Mouse (Mus musculus): ENCODE results near the gene Kcnk15. TPM values are rescaled to one million over a fixed set of nuclear protein-coding genes. Genes with fewer than 3 reads are reported as not detected.

Kcnk15 gene
- polyA plus RNA-seq, 1 experiment from 2014 or later, result not detected

DNA sequence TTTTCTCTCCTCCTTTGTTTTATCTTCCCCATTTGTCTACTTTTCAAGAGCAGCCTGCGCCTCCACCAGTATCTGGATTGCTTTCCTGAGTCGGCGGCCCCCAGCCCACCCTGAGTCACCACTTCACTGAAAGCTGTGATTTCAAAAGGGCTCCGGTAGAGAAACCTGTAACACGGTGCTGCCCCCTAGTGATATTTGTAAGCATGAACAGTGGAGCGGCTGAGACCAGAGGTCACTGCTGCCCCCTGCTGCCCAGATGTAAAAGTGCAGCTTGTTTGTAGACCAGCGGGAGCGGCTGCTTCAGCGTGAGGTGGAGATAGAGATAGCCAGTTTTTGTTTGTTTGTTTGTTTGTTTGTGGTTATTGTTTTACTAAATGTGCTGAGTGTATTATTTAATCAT is 15.4 kb upstream of the Kcnk15 start:
- Histone ChIP-seq H3K4me1 (replicated peaks) (no peaks in the 10 kb centered on the region), H3K4me3 (replicated peaks) (no peak overlapping the region), H3K9me3 (replicated peaks) (no peaks in the 10 kb centered on the region), H3K27me3 (no peaks in the 10 kb centered on the region), H3K27ac (no peak overlapping the region), H3K9ac (no peak overlapping the region), H3K4me2 (no peak overlapping the region), H3K36me3 (no peaks in the 10 kb centered on the region)
- 21% methylated on average over 9 of the region's 9 CpGs for WGBS (ENCODE audit: insufficient replicate concordance)
- DNase-seq, result peak; percentile 38
- ATAC-seq (ENCODE audit: low read depth), result no peak

DNA sequence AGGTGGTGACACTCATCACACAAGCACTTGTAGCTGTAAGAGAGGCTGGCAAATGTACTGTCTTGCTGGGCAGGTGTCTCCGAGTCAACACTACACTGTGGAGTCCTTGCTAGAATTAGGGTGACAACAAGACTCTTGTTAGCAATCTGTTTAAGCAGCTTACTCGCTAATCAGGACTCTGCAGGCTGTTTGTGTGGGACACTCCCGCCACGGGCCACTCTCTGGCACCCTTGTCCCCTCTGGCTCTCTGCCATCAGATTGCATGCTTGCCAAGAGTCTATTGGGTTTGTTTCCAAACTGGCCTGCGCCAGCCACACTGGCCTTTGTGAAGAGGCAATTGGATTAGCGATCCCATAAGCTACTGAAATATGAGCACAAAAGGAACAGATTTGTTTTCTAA is 13.9 kb upstream of the Kcnk15 start:
- WGBS (ENCODE audit: insufficient replicate concordance), result 48% methylated on average over 6 of the region's 6 CpGs
- no peak for ATAC-seq (ENCODE audit: low read depth)
- no peak for DNase-seq

DNA sequence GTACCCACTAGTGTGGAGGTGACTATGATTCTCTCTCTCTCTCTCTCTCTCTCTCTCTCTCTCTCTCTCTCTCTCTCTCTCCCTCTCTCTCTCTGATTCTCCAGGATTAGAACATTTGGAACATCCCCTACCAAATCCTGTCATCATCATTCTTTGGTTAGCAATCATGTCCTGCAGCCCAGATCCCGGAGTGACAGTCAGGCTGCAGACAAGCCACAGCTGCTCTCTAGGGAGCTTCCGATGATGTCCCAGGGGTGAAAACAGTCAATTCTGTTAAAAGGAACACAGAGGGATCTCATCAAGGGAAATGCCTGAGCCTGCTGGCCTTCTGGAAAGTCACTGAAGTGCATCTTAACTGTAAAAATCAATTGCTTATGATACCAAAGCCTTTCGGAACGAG is 11.4 kb upstream of the Kcnk15 start:
- DNase-seq, result no peak

More for the DNA sequence above, 13.9 kb upstream of the Kcnk15 start:
- Histone ChIP-seq H3K9me3 (replicated peaks) (no peaks in the 10 kb centered on the region), H3K4me1 (replicated peaks) (no peaks in the 10 kb centered on the region), H3K27ac (no peak overlapping the region), H3K27me3 (no peaks in the 10 kb centered on the region), H3K36me3 (no peaks in the 10 kb centered on the region), H3K4me2 (no peak overlapping the region), H3K4me3 (replicated peaks) (no peak overlapping the region), H3K9ac (no peak overlapping the region)

DNA sequence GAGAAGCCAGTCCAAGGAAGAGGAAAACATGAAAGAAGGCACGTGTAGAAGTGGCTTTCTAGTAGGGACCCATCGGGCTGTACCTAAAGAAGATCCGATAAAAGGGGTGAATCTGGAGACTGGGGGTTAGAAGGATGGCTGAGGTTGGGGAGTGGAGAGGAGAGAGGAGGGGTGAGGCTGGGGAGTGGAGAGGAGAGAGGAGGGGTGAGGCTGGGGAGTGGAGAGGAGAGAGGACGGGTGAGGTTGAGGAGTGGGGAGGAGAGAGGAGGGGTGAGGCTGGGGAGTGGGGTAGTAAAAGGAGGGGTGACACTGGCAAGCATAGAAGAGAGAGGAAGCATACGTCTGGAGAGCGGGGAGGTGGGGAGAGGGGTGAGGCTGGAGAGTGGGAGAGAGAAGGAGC is 3.8 kb downstream of the Kcnk15 start:
- 51% methylated on average over 6 of the region's 6 CpGs for WGBS (ENCODE audit: insufficient replicate concordance)

More for the DNA sequence above, 11.4 kb upstream of the Kcnk15 start:
- 68% methylated on average over 4 of the region's 4 CpGs for WGBS (ENCODE audit: insufficient replicate concordance)
- Histone ChIP-seq H3K27ac (no peak overlapping the region), H3K4me2 (no peak overlapping the region), H3K9ac (no peak overlapping the region), H3K36me3 (no peaks in the 10 kb centered on the region), H3K4me3 (replicated peaks) (no peak overlapping the region), H3K9me3 (replicated peaks) (no peaks in the 10 kb centered on the region), H3K27me3 (no peaks in the 10 kb centered on the region), H3K4me1 (replicated peaks) (no peaks in the 10 kb centered on the region)
- no peak for ATAC-seq (ENCODE audit: low read depth)

DNA sequence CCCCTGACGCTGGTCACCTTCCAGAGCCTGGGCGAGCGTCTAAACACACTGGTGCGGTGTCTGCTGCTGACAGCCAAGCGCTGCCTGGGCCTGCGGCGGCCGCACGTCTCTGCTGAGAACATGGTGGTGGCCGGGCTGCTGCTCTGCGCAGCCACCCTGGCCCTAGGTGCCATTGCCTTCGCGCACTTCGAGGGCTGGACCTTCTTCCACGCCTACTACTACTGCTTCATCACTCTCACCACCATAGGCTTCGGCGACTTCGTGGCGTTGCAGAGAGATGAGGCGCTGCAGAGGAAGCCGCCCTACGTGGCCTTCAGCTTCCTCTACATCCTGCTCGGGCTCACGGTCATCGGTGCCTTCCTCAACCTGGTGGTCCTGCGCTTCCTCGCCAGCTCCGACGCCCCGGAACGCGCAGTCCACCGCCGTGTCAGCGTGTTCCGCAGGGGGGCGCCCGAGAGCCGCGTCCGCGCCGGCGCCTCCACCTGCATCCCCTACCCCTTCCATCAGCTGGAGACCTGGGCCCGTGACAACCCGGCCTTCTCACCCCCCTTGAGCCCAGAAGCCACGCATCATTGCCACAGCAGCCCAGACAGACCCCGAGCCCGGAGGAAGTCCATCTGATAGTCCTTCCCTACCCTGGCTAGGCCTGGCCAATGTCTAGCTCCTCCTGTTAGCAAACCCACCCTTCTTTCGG is 5.0 kb downstream of the Kcnk15 start:
- no peak for DNase-seq
- Histone ChIP-seq H3K4me2 (no peak overlapping the region), H3K27me3 (peaks cover 57% of the 10 kb centered on the region), H3K9ac (no peak overlapping the region), H3K4me1 (replicated peaks) (no peaks in the 10 kb centered on the region), H3K4me3 (replicated peaks) (no peak overlapping the region), H3K36me3 (no peaks in the 10 kb centered on the region), H3K9me3 (replicated peaks) (no peaks in the 10 kb centered on the region), H3K27ac (no peak overlapping the region)
- 13% methylated on average over 50 of the region's 50 CpGs for WGBS (ENCODE audit: insufficient replicate concordance)
- ATAC-seq (ENCODE audit: low read depth), result no peak

More for the DNA sequence above, 3.8 kb downstream of the Kcnk15 start:
- Histone ChIP-seq H3K4me1 (replicated peaks) (no peaks in the 10 kb centered on the region), H3K27ac (no peak overlapping the region), H3K27me3 (peaks cover 66% of the 10 kb centered on the region), H3K36me3 (no peaks in the 10 kb centered on the region), H3K4me2 (no peak overlapping the region), H3K4me3 (replicated peaks) (no peak overlapping the region), H3K9ac (no peak overlapping the region), H3K9me3 (replicated peaks) (no peaks in the 10 kb centered on the region)
- ATAC-seq (ENCODE audit: low read depth) (0 out of 2 replicates have a peak, but pooled peaks have one; percentile 47), DNase-seq (no peak)

DNA sequence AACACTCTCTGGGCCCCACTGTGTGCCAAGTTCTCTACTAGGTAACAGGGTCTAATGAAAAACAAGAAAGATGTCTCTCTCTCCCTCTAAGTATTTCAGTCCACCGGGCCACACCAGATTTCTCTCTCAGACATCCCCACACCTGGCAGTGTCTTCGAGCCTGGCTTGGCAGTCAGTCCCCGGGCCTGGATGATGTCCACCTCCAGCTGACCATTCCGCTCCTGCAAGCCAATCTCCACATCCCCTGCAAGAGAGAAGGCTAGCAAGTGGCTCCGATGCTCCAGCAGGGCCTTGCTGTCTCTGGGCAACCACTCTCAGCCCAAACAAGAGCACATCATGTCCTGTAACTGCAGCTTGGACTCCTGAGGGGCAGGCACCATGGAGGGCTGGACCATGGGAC is 11.9 kb downstream of the Kcnk15 start:
- no peaks in the 10 kb centered on the region for H3K36me3 ChIP-seq
- H3K9ac ChIP-seq, result no peak overlapping the region
- 0 out of 2 replicates have a peak, but pooled peaks cover 5% of the 10 kb centered on the region for H3K27me3 ChIP-seq
- no peaks in the 10 kb centered on the region for H3K4me1 ChIP-seq (replicated peaks)
- H3K9me3 ChIP-seq (replicated peaks), result no peaks in the 10 kb centered on the region
- H3K27ac ChIP-seq, result no peak overlapping the region
- ATAC-seq (ENCODE audit: low read depth) (no peak), DNase-seq (no peak)
- 64% methylated on average over 5 of the region's 5 CpGs for WGBS (ENCODE audit: insufficient replicate concordance)
- no peak overlapping the region for H3K4me2 ChIP-seq
- H3K4me3 ChIP-seq (replicated peaks), result no peak overlapping the region

DNA sequence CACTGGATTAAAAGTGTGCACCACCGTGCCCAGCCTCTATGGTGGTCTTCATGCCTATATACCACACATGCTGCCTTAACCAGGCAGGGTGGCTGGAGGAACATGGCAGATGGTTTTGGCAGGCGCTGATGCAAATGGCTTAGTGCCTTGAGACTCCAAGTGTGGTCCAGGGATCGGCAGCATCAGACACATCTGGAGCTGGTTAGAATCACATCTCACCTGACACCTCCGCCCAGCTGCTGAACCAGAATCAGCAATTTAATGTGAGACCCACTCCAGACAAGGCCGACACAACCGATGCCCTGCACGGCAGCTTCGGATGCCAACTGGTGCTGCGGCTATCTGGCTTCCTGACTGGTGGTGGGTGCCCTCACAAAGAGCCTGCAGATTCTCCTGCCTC is 12.6 kb downstream of the Kcnk15 start:
- Histone ChIP-seq H3K36me3 (no peaks in the 10 kb centered on the region), H3K27ac (no peak overlapping the region), H3K4me3 (replicated peaks) (no peak overlapping the region), H3K9ac (no peak overlapping the region), H3K9me3 (replicated peaks) (no peaks in the 10 kb centered on the region), H3K4me2 (no peak overlapping the region), H3K4me1 (replicated peaks) (no peaks in the 10 kb centered on the region), H3K27me3 (0 out of 2 replicates have a peak, but pooled peaks cover 6% of the 10 kb centered on the region)
- WGBS (ENCODE audit: insufficient replicate concordance), result 73% methylated on average over 9 of the region's 9 CpGs
- DNase-seq, result no peak
- no peak for ATAC-seq (ENCODE audit: low read depth)

DNA sequence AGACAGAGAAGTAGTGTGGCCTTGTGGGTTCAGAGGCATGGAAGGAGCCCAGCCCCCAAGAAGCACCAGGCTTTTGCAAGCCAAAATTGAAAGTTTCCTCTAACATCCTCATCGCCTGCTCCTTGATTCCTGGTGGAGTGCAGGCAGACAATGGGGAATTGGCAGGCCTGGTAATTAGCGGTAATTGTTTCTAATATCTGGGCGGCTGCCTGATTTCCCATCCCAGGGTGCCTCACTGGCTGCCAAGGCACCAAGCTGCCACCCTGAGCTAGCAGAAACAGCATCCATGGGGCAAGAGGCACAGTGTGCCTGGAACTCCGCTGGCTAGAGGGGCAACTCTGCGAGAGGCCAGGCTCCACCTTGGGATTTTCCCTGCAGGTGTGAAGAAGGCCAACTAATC is 16.3 kb downstream of the Kcnk15 start:
- Histone ChIP-seq H3K4me3 (replicated peaks) (no peak overlapping the region), H3K27me3 (0 out of 2 replicates have a peak, but pooled peaks cover 6% of the 10 kb centered on the region), H3K9ac (no peak overlapping the region), H3K27ac (no peak overlapping the region), H3K4me1 (replicated peaks) (no peaks in the 10 kb centered on the region), H3K36me3 (no peaks in the 10 kb centered on the region), H3K9me3 (replicated peaks) (no peaks in the 10 kb centered on the region), H3K4me2 (no peak overlapping the region)
- WGBS (ENCODE audit: insufficient replicate concordance), result 53% methylated on average over 5 of the region's 5 CpGs
- ATAC-seq (ENCODE audit: low read depth) (no peak), DNase-seq (no peak)

DNA sequence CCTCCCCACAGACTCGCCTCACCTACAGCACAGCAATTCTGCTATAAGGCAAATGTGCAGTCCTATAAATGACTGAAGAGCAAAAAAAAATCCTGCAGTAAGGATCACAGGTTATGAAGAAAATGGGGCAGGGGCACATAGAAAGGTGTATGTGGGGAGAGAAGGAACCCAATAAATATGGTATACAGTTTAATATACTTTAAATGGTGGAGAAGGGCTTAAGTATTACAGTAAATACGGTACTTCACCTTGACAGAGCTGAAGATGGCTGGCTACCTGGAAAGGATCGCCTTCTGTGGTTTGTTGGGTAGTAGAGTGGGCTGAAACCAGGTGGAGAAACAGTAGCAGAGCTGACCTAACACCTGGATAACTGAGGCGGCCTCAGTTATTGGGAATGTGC is 17.8 kb downstream of the Kcnk15 start:
- no peak overlapping the region for H3K9ac ChIP-seq
- H3K36me3 ChIP-seq, result no peaks in the 10 kb centered on the region
- no peak for DNase-seq
- ATAC-seq (ENCODE audit: low read depth), result no peak
- 0 out of 2 replicates have a peak, but pooled peaks cover 6% of the 10 kb centered on the region for H3K27me3 ChIP-seq
- H3K4me1 ChIP-seq (replicated peaks), result no peaks in the 10 kb centered on the region
- H3K4me3 ChIP-seq (replicated peaks), result no peak overlapping the region
- H3K4me2 ChIP-seq, result no peak overlapping the region
- 55% methylated on average over 4 of the region's 4 CpGs for WGBS (ENCODE audit: insufficient replicate concordance)
- H3K27ac ChIP-seq, result no peak overlapping the region
- no peaks in the 10 kb centered on the region for H3K9me3 ChIP-seq (replicated peaks)

DNA sequence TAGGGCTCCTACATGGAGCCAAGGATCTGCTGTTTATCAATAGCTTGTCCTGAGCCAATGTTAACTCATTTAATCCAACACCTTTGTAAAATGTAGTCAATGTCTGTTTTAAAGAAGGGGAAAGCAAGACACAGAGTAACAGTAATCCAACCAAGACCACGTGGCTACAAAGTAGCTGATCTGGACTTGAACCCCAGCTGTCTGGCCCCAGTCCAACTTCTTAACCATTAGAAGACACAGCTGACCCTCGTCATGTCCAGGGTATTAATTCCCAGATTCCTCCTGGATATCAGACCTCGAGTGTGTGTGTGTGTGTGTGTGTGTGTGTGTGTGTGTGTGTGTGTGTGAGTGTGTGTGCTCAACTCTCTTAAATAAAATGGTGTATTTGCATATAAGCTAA is 18.5 kb downstream of the Kcnk15 start:
- WGBS (ENCODE audit: insufficient replicate concordance), result 42% methylated on average over 3 of the region's 3 CpGs
- H3K27me3 ChIP-seq, result 0 out of 2 replicates have a peak, but pooled peaks cover 6% of the 10 kb centered on the region
- H3K27ac ChIP-seq, result no peak overlapping the region
- no peak overlapping the region for H3K9ac ChIP-seq
- no peaks in the 10 kb centered on the region for H3K9me3 ChIP-seq (replicated peaks)
- no peak for ATAC-seq (ENCODE audit: low read depth)
- no peak overlapping the region for H3K4me3 ChIP-seq (replicated peaks)
- no peak for DNase-seq
- no peaks in the 10 kb centered on the region for H3K36me3 ChIP-seq
- H3K4me2 ChIP-seq, result no peak overlapping the region
- H3K4me1 ChIP-seq (replicated peaks), result no peaks in the 10 kb centered on the region

DNA sequence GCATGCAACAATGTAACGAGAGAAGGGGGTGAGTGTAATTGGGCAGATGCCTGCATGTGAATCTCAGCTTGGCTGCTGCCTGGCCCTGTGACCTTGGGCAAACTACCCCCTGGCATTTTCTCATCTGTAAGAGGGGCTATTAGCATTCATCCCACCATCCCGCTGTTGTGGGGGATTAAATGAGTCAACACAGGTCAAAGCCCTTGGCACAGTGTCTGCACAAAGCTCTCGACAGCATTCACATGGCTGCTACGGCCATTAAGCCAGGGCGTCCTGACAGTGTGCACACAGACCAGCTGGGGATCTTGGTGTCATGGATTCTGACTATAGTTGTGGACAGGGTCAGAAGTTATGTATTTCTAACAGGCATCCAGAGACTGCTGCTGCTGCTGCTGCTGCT is 21.4 kb downstream of the Kcnk15 start:
- Histone ChIP-seq H3K27me3 (0 out of 2 replicates have a peak, but pooled peaks cover 5% of the 10 kb centered on the region), H3K9ac (no peak overlapping the region), H3K4me3 (replicated peaks) (no peak overlapping the region), H3K4me2 (no peak overlapping the region), H3K9me3 (replicated peaks) (no peaks in the 10 kb centered on the region), H3K36me3 (no peaks in the 10 kb centered on the region), H3K4me1 (replicated peaks) (no peaks in the 10 kb centered on the region), H3K27ac (no peak overlapping the region)
- no peak for ATAC-seq (ENCODE audit: low read depth)
- no peak for DNase-seq
- 43% methylated on average over 5 of the region's 5 CpGs for WGBS (ENCODE audit: insufficient replicate concordance)

DNA sequence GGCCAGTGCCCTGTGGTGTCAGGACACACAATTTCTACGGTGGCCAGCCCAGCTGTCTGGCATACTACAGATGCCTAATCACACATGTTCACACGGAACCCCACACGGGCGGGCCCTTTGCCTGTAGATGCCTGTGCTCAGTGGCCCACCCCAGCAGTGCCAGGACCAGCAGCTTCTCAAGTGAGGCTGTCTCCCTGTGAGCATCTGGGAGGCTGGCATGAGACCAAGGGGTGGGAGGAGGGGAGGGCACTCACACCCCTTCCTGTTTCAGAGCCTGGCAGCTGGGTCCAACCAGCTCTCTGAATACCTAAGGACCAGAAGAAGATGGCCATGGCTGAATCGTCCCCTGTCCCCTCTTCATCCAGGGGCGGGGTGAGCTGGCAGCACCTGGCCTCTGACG is 22.0 kb downstream of the Kcnk15 start:
- no peak for ATAC-seq (ENCODE audit: low read depth)
- H3K36me3 ChIP-seq, result no peaks in the 10 kb centered on the region
- no peak for DNase-seq
- no peaks in the 10 kb centered on the region for H3K4me1 ChIP-seq (replicated peaks)
- no peak overlapping the region for H3K9ac ChIP-seq
- no peak overlapping the region for H3K27ac ChIP-seq
- H3K9me3 ChIP-seq (replicated peaks), result no peaks in the 10 kb centered on the region
- no peak overlapping the region for H3K4me3 ChIP-seq (replicated peaks)
- H3K4me2 ChIP-seq, result no peak overlapping the region
- WGBS (ENCODE audit: insufficient replicate concordance), result 61% methylated on average over 7 of the region's 7 CpGs
- no peaks in the 10 kb centered on the region for H3K27me3 ChIP-seq
